Mouse (Mus musculus): Measurements from ENCODE around the gene Tsen54.

DNA sequence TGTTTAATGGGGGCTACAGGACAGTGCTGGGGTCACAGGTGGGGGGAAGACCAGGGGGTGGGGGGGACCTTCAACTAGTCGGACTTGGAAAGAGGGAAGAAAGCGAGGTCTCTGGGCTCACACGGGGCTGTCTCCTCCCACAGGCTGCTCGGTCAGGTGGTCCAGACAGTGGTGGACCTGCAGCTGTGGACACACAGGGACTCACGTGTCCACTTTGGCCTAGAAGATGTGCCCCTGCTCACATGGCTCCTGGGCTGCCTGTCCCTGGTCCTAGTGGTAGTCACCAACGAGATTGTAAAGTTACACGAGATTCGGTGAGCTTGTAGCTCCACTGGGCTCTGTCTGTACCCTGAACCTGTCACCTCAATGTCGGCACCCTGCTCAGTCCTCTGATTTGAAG is 16.9 kb upstream of the Tsen54 start:
- TF ChIP-seq CTCF (IDR thresholded peaks at IDR 0.05; ENCODE audit: borderline replicate concordance, extremely low read depth, insufficient read depth, insufficient read length) (no peak), POLR2A (IDR thresholded peaks at IDR 0.05; ENCODE audit: borderline replicate concordance, extremely low read depth, insufficient read depth, insufficient read length, poor library complexity, severe bottlenecking) (no peak)
